Mouse (Mus musculus): ENCODE results near the gene Hmgcl.

GRCm38 (mm10) chr4:135950365-135950764 lies 4.1 kb downstream of the Hmgcl start:
- no peak for TF ChIP-seq GATA1 (IDR thresholded peaks at IDR 0.05; ENCODE audit: borderline replicate concordance, low read length)
- no peak for TF ChIP-seq FLI1 (IDR thresholded peaks at IDR 0.05; ENCODE audit: low read length)

All from megakaryocyte, embryonic 14.5 days (primary cell).